ENCODE assay signal across 22 mouse cellular contexts in genomic region chr6:83766982-83767381, GRCm38 (mm10). TPM values are rescaled to one million over a fixed set of nuclear protein-coding genes. Genes with fewer than 3 reads are reported as not detected.
"Had no signal": no experiment of that assay in that cellular context is flagged by ENCODE, and none has a peak within 500 bp of the region (broad histone marks: within the 10 kb centered on the region; RNA-seq: fewer than 3 reads in every experiment).

No protein-coding gene starts in this region.

- H3K9me3 ChIP-seq: kidney, embryonic 15.5 days; limb, embryonic 13.5 days; midbrain, embryonic 13.5 days had no signal

- DNase-seq: kidney, postnatal 14 days; left cerebral cortex, postnatal 4 days; lung, adult 18-20 months; right cerebral cortex, adult 18-20 months; right cerebral cortex, postnatal 25 days; thymus, adult 18-20 months; thymus, postnatal 14 days had no signal

- H3K9ac ChIP-seq: kidney, embryonic 15.5 days; limb, embryonic 13.5 days; liver, embryonic 14.5 days; midbrain, embryonic 13.5 days had no signal

- H3K4me2 ChIP-seq: kidney, embryonic 15.5 days; limb, embryonic 13.5 days; midbrain, embryonic 13.5 days had no signal

- H3K27ac ChIP-seq: kidney, embryonic 15.5 days; limb, embryonic 13.5 days; liver, embryonic 14.5 days; midbrain, embryonic 13.5 days had no signal

- H3K4me3 ChIP-seq: kidney, embryonic 15.5 days; limb, embryonic 13.5 days; midbrain, embryonic 13.5 days had no signal

- ATAC-seq: midbrain, embryonic 13.5 days had no signal

RNA-seq across cellular contexts. Expression of gene Ankrd53, which starts 4.5 kb away (rescaled TPM):
- total RNA-seq: layer of hippocampus, adult 8-10 months; layer of hippocampus, postnatal 14 days; left cerebral cortex, adult 18-20 months; left cerebral cortex, postnatal 10 days; left cerebral cortex, postnatal 4 days; liver, adult 2 months; midbrain, postnatal 0 days had no signal
- polyA plus RNA-seq: kidney, embryonic 15.5 days; large intestine, adult 2 months; liver, adult 2 months; lung, embryonic 16.5 days; small intestine, adult 2 months; stomach, embryonic 16.5 days had no signal

RNA-seq across cellular contexts. Expression of gene Atp6v1b1, which starts 24.2 kb away (rescaled TPM):
- total RNA-seq: liver, adult 2 months had no signal
- polyA plus RNA-seq: large intestine, adult 2 months; limb, embryonic 13.5 days; liver, adult 2 months; midbrain, embryonic 13.5 days; neural tube, embryonic 14.5 days; small intestine, adult 2 months; stomach, embryonic 16.5 days had no signal

RNA-seq across cellular contexts. Expression of gene Vax2, which starts 55.9 kb away (rescaled TPM):
- total RNA-seq: layer of hippocampus, adult 8-10 months; layer of hippocampus, postnatal 14 days; left cerebral cortex, adult 18-20 months; left cerebral cortex, postnatal 10 days; left cerebral cortex, postnatal 4 days; liver, adult 2 months; midbrain, postnatal 0 days had no signal
- polyA plus RNA-seq: kidney, embryonic 15.5 days; large intestine, adult 2 months; liver, adult 2 months; liver, embryonic 14.5 days; lung, embryonic 16.5 days; midbrain, postnatal 0 days; neural tube, embryonic 14.5 days; small intestine, adult 2 months; stomach, embryonic 16.5 days had no signal
